Mouse (Mus musculus): Measurements from ENCODE around the gene Usp29.
"Not testable (repeated sequence)": the region's sequence is repeated elsewhere in the genome, so short reads cannot be mapped to it uniquely, and the experiment has no call there.

The Usp29 gene

DNA sequence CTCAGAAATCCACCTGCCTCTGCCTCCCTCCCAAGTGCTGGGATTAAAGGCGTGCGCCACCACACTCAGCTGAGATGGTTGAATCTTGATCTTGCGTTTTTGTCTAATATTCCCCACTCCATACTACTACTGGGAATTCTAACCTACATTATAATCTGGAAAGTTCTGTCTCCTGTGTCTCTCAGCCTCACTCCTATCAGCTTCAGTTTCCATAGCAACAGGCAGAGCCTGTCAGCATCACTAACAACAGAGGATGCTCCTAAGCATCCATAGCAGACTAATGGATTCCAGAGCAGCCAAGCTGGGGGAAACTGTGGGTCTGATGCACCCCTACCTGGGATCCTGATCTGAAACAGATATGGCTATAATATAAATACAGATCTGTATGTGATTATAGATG is 193.1 kb downstream of the Usp29 start:
- ChIA-PET CTCF (interaction anchor here in 1 of 4 experiments (1.7 kb wide), 1 partner anchor 264 kb away, joined by 3 read pairs; no protein-coding TSS in a partner anchor), POLR2A (interaction anchor here in 1 of 4 experiments (0.6 kb wide), 1 partner anchor 35 kb away, joined by 3 read pairs; no protein-coding TSS in a partner anchor)

DNA sequence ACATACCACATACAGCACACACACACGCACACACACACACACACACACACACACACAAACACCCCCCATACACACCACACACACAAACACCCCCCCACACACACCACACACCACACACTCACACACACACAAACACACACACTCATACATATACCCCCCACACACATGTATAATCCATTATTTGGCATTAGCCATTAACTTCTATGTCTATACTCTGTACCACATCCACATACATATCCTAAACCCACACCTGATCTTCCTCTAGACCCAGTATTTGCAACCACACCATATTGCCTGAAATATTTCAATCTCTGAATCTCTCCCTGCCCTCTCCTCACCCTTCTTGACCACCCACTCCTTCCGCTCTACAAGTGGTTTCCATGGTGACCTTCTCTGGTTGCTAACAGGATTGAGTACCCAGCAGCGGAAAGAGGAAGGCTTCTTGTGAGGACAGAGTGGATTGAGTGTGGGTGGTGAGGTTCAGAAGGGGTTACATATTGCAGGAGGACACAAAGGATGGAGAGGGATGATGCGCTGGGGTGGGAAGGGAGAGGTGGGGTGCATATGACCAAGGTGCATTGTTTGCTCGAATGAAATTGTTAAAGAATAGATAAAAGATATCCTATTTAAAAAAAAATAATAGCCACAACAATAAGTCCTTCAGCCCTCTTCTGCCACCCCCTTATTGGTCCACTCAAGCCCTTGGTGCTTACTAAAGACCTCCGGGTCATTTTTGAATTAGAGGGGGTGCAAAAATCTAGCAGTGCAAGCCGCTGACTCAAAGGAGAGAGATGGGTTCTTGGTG is 195.8 kb downstream of the Usp29 start:
- CTCF ChIA-PET = interaction anchor here in 1 of 4 experiments (0.5 kb wide), 1 partner anchor 712 kb away, joined by 3 read pairs; no protein-coding TSS in a partner anchor
- POLR2A ChIA-PET = no interaction called here

DNA sequence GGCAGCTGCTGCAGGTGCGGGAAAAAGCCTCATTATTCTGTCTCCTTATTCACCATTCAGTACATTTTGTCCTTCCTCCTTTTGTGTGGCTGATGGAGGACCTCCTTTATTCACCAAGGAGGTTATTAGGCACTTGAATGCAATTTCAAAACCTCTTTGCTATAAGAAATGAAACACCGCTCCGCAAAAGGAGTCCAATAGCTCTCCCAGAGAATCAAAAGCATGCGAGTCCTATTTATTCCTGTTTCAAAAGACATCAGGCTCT is 196.3 kb downstream of the Usp29 start:
- CTCF ChIA-PET = interaction anchor here in 1 of 4 experiments (0.5 kb wide), 1 partner anchor 713 kb away, joined by 3 read pairs; no protein-coding TSS in a partner anchor
- POLR2A ChIA-PET = interaction anchor here in 1 of 4 experiments (0.6 kb wide), 1 partner anchor 166 kb away, joined by 5 read pairs; no protein-coding TSS in a partner anchor

- ChIA-PET POLR2A (no interaction called here), CTCF (interaction anchor here in 1 of 4 experiments (0.9 kb wide), 1 partner anchor 11 kb away, joined by 5 read pairs; no protein-coding TSS in a partner anchor)
These were observed 198.9 kb downstream of the Usp29 start for GRCm38 (mm10) chr7:6929286-6929685.

DNA sequence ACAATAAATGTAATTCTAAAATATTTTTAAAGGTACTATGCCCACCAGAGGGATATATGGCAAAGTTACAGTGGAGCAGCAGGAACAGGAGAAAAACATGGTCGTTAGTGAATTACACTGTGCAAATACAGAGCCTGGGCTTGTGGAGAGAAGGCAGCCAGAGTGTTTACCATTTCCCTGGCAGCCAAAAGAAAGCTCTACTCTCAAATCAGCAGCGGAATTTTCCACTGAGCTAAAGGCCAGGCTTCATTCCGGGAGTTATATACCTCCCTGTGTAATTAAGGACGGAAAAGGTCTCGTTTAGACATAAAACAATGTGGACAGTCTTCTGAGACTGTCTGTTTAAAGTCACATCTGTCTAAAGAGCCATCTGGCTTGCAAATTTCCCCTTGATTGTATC is 204.4 kb downstream of the Usp29 start:
- ChIA-PET POLR2A (interaction anchor here in 1 of 4 experiments (0.7 kb wide), 1 partner anchor 408 kb away, joined by 4 read pairs; no protein-coding TSS in a partner anchor), CTCF (interaction anchor here in 1 of 4 experiments (1.1 kb wide), 1 partner anchor 275 kb away, joined by 3 read pairs; no protein-coding TSS in a partner anchor)

GRCm38 (mm10) chr7:6937040-6937439 is 206.7 kb downstream of the Usp29 start:
- CTCF ChIA-PET = interaction anchor here (0.6 to 2.1 kb wide), 10 partner anchors 19 to 742 kb away, joined by 3 to 13 read pairs (median 6); no protein-coding TSS in a partner anchor
- POLR2A ChIA-PET = interaction anchor here in 3 of 4 experiments (0.6 to 1.6 kb wide), 5 partner anchors 29 to 279 kb away, joined by 3 to 4 read pairs (median 3); no protein-coding TSS in a partner anchor

DNA sequence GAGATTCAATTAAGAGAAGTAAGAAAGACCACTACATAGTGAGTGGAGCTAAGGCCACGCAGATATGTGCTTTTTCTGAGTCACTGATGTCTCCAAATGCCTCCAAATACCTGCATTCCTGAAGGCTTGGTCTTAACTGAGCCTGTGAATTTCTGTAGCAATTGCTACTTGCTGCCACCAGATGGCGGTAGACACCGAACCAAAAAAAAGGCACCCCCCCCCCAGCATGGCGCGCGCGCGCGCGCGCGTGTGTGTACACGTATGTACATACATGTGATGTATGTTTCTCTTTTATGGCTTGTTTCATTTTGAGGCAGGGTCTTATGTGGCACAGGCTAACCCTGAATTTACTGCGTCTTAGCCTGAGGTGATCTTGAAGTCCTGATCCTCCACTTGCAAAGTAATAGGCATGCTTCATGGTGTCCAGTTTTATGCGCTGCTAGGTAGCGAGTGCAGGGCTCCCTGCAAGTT is 210.4 kb downstream of the Usp29 start:
- CTCF ChIA-PET = interaction anchor here in 3 of 4 experiments (0.7 to 1.8 kb wide), 12 partner anchors 17 to 506 kb away, joined by 3 to 8 read pairs (median 4); no protein-coding TSS in a partner anchor
- POLR2A ChIA-PET = interaction anchor here in 1 of 4 experiments (1.0 kb wide), 1 partner anchor 211 kb away, joined by 3 read pairs; the partner anchor contains the start of genes Peg3 and Usp29

- ChIA-PET POLR2A (interaction anchor here in 3 of 4 experiments (0.7 to 1.1 kb wide), 3 partner anchors 219 to 672 kb away, joined by 3 read pairs; no protein-coding TSS in a partner anchor), CTCF (interaction anchor here in 1 of 4 experiments (1.2 kb wide), 1 partner anchor 220 kb away, joined by 4 read pairs; no protein-coding TSS in a partner anchor)
These were observed 217.7 kb downstream of the Usp29 start for GRCm38 (mm10) chr7:6948061-6948460.

DNA sequence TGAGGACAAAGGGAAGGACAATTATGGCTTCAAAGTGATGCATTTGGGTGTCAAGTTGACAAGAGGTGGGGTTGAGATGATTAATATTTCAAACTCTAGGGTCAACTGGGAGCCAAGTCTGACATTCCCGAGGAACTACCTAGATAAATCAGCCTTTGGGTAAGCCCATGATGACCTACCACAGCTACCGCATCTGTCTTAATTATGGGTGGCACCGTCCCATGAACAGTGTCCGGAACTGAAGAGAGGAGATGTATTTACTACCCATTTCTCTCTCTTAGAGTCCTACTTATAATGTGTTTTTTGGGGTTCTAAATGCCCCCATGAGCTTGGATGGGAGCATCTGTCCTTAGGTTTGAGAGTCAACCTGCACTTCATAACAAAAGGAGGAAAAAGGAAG is 226.2 kb downstream of the Usp29 start:
- CTCF ChIA-PET = interaction anchor here in 1 of 4 experiments (1.3 kb wide), 1 partner anchor 15 kb away, joined by 5 read pairs; no protein-coding TSS in a partner anchor

DNA sequence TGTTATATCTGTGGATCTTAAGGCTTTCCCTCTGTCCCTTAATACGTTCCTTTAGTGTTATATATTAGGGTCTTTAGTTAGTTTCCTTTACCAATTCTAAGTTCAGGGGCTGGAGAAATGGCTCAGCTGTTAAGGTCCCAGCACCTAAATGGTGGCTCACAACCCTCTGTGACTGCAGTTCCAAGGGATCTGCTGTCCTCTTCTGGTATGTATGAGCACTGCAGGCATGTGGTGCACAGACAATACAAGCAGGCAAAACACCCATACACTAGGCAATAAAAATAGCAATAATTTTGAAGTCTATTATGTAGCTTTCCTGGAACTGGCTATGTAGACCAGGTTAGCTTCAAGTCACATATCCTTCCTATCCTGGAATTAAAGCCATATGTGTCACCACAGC is 228.2 kb downstream of the Usp29 start:
- ChIA-PET POLR2A (interaction anchor here in 1 of 4 experiments (0.7 kb wide), 1 partner anchor 35 kb away, joined by 3 read pairs; no protein-coding TSS in a partner anchor), CTCF (interaction anchor here (0.6 to 1.7 kb wide), 12 partner anchors 16 to 445 kb away, joined by 3 to 16 read pairs (median 4); no protein-coding TSS in a partner anchor)

More for the DNA sequence above, 226.2 kb downstream of the Usp29 start:
- POLR2A ChIA-PET = interaction anchor here in 2 of 4 experiments (0.6 to 1.0 kb wide), 3 partner anchors 18 to 607 kb away, joined by 3 to 8 read pairs (median 3); no protein-coding TSS in a partner anchor

DNA sequence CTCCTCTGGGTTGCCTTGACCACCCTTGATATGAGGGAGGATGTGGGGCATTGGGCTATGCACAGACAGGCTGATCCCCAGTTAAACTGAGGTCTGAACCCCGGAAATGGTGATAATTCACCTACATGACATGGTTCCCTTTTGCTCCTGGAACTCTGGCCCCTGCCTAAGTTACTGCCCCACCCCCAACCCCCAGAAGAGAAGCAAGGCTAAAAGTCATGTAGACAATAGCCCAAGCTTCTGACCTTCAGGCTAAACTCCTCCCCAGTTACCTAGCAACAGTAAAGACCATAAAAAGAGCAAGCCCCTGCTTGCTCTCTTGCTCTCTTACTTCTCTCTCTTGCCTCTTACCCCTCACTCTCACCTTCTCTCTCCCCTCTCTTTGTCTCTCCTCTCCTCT is 243.2 kb downstream of the Usp29 start:
- CTCF ChIA-PET = no interaction called here
- POLR2A ChIA-PET = interaction anchor here in 1 of 4 experiments (1.0 kb wide), 1 partner anchor 213 kb away, joined by 3 read pairs; no protein-coding TSS in a partner anchor

DNA sequence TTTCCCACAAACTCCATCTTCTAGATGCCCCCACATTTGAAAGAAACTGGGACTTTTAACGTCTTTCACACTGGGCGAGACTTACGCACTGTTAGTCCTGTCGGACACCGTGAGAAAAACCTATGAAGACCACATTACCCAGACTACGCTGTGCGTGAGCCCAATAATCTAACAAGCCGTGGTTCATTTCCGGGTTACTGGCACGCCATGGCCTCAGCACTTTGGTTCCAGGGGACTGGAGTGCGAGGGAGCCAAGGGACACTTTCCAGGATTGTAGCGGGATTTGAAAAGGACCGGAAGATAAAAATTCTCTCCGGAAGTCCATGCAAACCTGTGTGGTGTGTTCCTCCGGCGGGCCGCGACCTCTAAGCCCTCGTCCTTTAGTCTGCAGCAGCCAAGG is 246.5 kb downstream of the Usp29 start:
- ChIA-PET CTCF (no interaction called here), POLR2A (interaction anchor here in 1 of 4 experiments (0.7 to 2.1 kb wide), 2 partner anchors 12 to 132 kb away, joined by 4 to 5 read pairs; no protein-coding TSS in a partner anchor)

GRCm38 (mm10) chr7:6995251-6995650 is 264.9 kb downstream of the Usp29 start, which contains the start of gene Aurkc:
Gene Aurkc, plus strand, starts transcription at chr7:6995300.
- CTCF ChIA-PET = not testable (repeated sequence)
- POLR2A ChIA-PET = interaction anchor here in 1 of 4 experiments (0.6 kb wide), 1 partner anchor 136 kb away, joined by 3 read pairs; no protein-coding TSS in a partner anchor

DNA sequence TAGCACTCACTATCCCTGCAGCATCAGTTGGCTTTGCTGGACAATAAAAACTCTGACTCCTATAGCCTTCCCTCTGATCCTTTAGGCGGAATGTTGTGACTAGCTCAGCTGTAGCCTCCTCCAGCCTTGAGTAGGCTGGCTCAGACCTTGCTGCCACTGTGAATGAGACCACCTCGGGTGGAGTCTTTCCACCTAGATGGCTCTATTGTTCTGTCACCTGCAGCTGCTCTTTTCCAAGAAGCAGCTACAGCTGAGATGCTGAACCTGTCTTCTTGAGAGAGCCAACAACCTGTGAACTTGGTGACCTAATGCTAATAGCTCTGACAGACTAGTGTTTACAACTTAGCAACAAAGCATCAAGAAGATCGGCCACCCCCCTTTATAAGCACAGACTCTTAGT is 268.5 kb downstream of the Usp29 start:
- CTCF ChIA-PET = interaction anchor here in 1 of 4 experiments (0.6 kb wide), 1 partner anchor 60 kb away, joined by 5 read pairs; no protein-coding TSS in a partner anchor
- POLR2A ChIA-PET = interaction anchor here in 2 of 4 experiments (0.6 to 1.6 kb wide), 4 partner anchors 122 to 740 kb away, joined by 3 to 6 read pairs (median 4); partner anchors contain the start of genes Zfp773 (in 1 of the 2) and Zfp954 (in 1 of the 2)

DNA sequence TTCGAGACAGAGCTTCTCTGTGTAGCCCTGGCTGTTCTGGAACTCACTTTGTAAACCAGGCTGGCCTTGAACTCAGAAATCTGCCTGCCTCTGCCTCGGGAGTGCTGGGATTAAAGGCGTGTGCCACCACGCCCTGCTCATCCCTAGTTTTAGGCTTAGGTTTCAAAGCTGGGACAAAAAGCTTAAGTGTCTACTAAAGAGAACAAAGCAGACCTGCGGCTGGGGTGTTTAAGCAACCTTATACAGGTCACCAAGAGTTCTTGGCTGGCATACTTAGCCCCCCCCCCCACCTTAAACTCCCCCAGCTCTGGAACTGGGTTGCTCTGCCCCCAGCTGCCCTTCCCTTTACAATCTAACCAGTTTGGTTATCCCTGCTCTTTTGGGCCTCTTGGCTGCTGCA is 275.1 kb downstream of the Usp29 start:
- CTCF ChIA-PET = not testable (repeated sequence)
- POLR2A ChIA-PET = interaction anchor here in 2 of 4 experiments (0.8 to 1.0 kb wide), 2 partner anchors 50 to 277 kb away, joined by 3 to 4 read pairs; no protein-coding TSS in a partner anchor
